Mouse (Mus musculus) R1 (cell line): ENCODE data around the gene Kel.

Experiments used
- DNase-seq: peaks from one replicate; pipeline ENCODE4 v3.0.0-alpha.2; 2018; ENCODE audit warnings: low read depth, low spot score

Kel gene

GRCm38 (mm10) chr6:41646220-41646619 lies 57.9 kb downstream of the Kel start:
- DNase-seq: no peak

GRCm38 (mm10) chr6:41643227-41643626 lies 60.9 kb downstream of the Kel start:
- DNase-seq: no peak

- DNase-seq: no peak
These were observed 61.4 kb downstream of the Kel start for GRCm38 (mm10) chr6:41642765-41643164.

- no peak for DNase-seq
These were observed 62.8 kb downstream of the Kel start for GRCm38 (mm10) chr6:41641173-41641866.

GRCm38 (mm10) chr6:41640449-41640848 lies 63.7 kb downstream of the Kel start:
- no peak for DNase-seq

- DNase-seq: no peak
These were observed 66.1 kb downstream of the Kel start for GRCm38 (mm10) chr6:41637927-41638506.

GRCm38 (mm10) chr6:41637393-41637792 lies 66.7 kb downstream of the Kel start:
- no peak for DNase-seq
